Mouse (Mus musculus) liver, adult (tissue): Measurements from ENCODE around the gene Prorsd1.

Experiments
- GATA4 ChIP-seq: IDR thresholded peaks from 2 replicates; pipeline ENCODE4 v1.6.1; 2014; ENCODE audit warnings: mild to moderate bottlenecking, low read length; ENCODE audit not compliant: insufficient replicate concordance

Gene Prorsd1

DNA sequence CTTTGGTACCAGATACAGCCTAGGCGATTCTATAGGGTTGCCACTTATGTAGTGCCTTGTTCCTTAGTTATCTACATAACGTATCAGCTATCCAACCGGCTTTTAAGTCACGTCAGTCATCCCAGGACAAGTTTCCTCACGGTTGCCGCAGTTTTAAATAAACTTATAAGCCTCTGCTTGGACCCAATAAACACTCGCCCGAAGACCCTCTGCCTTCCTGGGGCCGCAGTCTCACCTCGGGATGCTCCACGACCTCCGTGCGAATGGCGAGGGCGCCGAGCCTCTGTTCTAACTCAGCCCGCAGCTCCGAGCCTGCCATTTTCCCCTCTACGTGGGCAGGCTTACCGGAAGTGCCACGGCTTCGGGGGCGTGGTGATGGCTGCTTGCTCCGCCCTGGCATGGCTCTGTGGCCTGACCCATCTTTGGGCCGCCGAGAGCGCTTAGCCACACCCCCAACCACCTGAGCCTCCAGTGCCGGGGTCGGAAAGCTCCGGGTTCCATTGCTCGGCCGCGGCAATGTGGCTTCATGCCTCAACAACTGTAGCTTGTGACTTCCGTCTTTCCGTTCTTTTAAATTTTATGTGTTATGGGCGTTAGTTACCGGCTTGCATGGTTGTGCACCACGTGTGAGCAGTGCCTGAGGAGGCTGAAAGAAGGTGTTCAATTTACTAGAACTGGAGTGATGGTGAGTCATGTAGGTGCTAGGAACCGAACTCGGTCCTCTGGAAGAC is at the start of gene Prorsd1:
Gene Prorsd1 (minus strand): TSS at position 352 of the 731 bp plus-strand sequence.
- TF ChIP-seq GATA4 = no peak

DNA sequence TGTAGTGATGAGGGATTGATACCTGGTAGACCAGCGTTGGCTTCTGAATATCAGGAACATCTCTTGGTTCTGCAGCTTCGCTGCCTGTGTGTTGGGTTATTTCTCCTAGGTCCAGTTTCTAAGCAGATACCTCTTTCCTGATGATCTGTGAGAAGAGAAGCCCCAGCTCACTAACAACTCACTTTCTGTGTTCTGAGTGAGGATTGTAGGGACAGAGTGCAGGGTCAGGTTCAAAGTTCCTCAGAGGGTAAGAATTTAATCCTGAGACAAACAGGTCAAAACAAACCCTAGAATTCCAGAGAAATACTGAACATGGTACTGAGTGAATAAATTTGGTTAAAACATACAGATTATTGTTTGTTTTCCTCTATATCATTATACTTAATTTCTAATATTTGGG is 48.6 kb upstream of the Prorsd1 start:
- no peak for TF ChIP-seq GATA4

DNA sequence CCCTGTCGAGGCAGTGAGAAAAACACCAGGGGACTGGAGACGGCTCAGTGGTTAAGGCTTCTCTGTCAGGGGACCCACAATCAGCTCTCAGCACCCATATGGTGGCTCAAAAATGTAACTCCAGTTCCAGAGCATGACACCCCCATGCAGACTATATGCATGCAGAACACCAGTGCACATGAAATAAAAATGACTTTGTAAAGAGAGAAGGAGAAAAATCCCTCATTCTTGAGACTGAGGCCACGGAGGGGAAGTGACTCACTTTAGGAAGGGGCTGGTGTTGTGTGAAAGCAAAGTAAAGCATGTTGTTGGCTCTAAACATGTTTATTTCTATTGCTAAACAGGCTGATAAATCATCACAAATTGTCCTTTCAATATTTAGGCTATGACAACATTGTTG is 46.2 kb upstream of the Prorsd1 start:
- no peak for TF ChIP-seq GATA4

DNA sequence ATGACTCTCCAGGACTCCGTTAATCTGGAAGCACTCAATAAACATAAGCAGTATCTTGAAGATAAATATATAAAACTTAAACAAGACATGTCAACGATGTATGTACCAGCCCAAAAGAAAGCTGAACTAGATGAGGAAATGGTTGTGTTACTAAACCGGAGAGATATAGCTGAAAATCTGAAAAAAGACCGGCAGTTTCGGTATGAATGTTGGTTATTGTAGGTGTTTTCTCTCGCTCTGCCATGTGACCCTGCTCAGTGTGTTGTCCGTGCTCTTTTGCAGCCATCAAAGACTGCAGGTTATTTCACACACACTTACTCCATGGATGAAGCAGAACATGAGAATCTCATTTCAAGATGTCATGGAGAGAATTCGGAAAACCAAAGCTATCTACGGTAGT is 45.6 kb upstream of the Prorsd1 start:
- TF ChIP-seq GATA4 = no peak

DNA sequence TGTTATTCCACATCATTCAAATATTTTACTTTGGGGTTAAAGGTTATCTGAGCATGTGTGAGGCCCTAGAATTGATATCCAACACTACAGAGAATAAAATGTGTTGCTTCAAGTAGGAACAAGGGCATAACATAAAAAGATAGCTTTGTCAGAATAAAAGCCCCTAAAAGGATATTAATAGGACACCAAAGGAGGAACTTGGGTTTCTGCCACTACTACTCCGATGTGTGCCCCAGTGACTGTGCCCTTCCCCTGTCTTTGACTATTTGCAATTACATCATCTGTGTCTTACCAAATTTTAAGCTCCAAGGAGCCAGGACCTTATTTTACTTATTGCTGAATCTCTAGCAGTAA is 34.6 kb upstream of the Prorsd1 start:
- no peak for TF ChIP-seq GATA4

DNA sequence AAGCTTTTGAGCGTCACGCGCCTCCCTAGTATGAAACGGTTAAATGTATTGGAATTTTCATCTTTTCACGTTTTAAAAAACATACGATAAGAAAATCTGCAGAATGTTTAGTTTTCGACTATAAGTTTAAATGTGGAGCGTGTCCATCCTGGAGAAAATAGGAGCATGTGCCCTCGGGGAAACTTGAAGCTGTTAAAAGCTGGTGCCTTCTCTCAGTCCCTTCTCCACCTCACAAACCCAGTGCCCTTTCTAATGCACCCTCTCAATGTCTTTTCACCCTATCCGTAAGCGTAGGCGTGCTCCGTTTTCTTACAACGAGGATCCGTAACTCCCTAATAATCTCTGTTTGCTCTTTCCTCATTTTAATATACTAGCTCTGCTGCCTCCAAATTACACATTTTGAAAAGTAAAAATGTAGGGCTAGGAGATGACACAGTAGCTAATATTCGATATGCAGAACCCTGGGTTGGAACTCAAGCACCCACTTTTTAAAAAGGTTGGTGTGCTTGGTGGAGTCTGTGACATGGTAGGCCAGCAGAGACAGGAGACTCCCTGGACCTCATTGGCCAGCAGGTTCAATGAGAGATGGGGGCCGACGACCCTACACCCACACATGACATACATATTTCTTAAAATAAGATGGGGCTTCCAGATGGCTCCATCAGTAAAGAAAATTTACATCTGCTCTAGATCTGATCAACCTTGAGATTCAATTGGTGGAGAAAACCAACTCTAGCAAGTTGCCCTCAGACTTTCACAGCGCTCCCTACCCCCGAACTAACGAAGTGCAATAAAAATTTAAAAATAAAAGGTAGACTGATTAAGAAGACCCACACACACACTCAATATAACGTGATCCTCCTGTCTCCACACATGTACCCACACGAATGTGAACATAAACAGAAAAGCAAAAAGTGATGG is 33.9 kb upstream of the Prorsd1 start:
- no peak for TF ChIP-seq GATA4

DNA sequence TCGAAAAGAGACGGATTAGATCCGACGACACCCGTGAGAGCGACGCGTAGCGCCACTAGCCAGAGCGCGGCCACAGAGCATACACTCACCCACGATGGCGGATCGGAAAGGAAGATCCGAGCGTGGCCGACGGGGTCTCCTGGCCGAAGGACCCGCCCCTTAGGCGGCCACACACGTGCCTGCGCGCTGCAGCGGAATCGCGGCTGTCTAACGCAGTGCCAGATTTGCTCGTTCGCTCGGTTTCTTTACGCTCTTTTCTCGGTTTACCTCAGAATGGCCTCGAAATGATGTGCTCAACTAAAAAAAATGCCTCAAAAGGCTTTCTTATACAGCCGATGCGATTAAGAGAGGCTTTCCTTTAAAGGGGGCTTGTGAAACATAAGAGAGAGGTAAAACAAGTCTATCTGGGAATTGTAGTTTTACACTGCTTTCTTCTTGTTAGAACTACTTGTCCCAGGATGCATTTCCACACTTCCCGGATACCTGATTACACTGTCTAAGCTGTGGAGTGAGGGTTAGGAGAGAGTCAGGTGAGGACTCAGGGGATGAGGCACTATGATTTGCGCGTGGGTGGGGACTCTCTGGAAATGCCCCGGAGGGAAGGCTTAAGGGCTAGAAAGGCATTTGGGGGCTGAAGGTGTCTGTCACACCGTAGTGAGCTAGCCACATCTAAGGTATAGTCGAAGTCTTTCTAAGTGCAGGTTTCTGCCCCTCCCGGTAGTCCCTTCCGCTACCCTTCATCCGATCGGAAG is 33.1 kb upstream of the Prorsd1 start, which contains the start of the genes Clhc1 and Rps27a:
Gene Clhc1 (plus strand): TSS at position 199 of the 752 bp plus-strand sequence.
Gene Rps27a (minus strand): TSS at position 358 of the 752 bp plus-strand sequence.
- TF ChIP-seq GATA4 = no peak; the same call in 1 of the 2 replicates

DNA sequence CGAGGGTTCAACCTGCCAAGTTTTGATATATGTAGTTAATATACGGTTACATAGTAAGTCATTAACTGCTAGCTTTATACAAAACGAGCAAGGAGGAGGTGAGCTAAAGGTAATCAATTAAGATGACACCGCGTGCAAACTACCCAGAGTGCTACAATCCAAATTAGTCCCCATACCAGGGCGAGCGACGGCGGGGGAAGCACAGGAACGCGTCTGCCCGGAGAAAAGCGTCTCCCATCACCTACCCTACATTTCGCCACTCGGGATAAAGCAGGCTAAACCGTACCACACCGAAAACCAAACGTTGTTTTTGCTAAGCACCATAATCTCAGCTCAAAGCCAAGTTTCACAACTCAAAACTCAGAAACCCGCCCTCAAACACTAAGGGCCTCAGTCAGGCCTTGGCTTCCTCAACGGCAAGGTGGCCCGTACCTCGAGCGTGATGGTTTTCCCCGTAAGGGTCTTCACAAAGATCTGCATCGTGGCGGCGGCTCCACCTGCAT is 32.5 kb upstream of the Prorsd1 start:
- TF ChIP-seq GATA4 = no peak

DNA sequence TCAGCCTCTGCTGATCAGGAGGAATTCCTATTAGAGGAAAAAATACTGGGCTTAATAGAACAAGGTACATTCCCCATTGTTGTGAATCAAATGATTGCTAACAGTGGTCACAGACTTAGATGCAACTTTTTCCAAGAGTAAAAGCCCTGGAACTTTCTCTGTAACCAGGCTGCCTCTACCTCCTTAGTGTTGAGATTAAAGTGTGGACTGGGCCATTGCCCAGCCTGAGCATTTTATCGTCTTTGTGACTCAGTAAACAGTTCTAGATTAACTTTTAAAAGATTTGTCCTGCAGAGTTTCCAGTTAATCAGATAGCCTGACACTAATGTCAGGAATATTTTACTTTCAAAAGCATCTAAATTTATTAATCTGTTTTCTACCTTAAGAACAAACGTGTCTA is 31.9 kb upstream of the Prorsd1 start:
- TF ChIP-seq GATA4 = no peak

DNA sequence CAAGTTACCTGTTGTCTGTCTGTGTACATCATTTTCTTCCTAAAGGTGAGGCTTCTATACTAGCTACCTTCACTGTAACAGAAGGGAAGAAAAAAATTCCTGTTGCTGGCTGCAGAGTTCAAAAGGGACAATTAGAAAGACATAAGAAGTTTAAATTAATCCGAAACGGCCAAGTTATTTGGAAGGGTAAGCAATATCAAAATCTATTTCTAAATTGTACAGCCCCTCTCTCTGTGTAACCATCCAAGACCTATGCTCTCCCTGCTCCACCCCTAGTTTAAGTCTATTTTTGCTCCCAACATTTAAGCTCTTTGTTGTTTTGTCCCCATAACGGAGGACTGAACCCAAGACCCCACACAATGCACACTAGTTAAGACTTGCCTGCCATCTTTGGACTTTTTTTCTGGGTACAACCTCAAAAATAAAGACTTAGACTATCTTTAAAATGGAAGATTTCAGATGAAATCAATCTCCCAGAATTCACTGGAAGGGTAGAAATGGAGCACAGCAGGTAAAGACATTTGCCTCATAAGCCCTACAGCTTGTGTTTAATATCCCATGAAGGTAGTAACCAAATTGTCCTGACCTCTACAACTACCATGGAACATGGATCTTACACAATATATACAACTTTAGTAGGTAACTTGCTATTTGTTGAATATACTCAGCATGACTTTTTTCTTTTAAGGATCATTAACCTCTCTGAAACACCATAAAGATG is 29.6 kb upstream of the Prorsd1 start:
- TF ChIP-seq GATA4 = no peak

DNA sequence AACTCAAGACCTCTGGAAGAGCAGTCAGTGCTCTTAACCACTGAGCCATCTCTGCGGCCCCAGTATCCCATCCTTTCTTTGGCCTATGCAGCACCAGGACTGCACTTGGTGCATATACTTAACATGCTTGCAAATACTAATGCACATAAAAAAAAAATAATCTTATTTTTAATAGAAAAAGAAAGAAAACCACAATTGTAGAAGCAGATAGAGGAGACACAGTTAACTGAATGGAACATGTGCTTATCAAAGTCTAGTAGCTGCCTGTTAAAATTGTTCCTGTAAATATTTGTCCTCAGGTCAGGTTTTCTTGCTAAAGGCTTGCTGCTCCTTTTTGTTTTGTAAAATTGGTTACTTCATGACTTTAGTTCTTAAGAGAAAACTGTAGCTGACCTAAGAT is 23.4 kb upstream of the Prorsd1 start:
- no peak for TF ChIP-seq GATA4

DNA sequence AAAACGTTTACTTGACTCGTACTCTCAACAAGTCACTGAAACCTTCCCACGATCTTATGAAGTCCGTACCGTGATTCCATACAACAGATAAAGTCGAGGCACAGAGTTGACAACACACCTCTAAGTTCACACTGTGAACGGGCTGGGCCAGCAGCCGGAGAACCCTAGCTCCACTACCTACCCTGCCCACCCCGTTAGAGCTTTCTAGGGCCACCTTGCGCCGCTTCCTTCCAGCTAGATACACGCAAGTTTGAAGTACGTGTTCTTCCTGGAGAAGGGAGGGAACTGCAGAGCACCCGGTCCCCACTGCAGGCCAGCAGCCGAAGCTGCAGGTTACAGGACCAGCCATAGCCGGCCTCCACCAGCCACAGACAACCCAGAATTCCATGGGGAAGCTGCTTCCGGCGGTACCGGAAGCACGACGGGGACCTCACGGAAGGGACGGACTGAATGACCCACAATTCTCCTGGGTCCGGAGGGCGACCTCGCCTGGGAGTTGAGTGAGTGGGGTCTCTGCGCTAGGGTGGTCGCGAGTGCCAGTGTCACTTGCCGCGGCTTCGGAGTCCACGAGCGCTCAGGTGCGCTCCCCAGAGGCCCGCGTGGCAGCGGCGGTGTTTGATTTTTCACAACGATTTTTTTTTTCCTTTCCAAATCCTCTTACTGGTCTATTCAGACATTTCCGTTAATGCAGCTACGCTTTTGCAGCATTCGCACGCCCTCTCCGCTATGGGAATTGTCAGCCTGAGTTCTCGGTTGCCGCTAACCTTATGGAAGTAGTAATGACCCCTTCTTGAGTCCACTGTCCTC is 11.4 kb upstream of the Prorsd1 start, which contains the start of gene Mtif2:
Gene Mtif2 (plus strand): TSS at position 421 of the 807 bp plus-strand sequence.
- peak; percentile 23; the same call in 1 of the 2 replicates for TF ChIP-seq GATA4

DNA sequence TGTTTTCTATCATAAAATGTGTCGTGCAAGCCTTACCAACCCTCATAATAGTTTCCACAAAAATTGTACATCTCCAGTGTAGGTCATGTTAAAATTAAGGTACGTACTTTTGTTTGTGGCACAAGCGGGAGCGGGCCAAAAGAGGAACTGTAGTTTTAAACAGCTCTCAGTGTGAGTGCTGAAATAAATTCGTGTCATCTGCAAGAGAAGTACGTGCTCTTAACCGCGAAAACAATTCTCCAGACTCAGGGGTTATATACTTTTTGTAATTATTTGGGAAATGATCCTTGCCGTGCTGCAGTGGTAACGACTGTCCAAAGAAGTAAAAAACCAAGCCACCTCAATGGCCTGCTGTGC is 530 bp downstream of the Prorsd1 start:
- no peak for TF ChIP-seq GATA4
